Mouse (Mus musculus) heart, postnatal 0 days (tissue): ENCODE results near the gene Tiam1. TPM values are rescaled to one million over a fixed set of nuclear protein-coding genes. Genes with fewer than 3 reads are reported as not detected.

ENCODE experiments used
- ATAC-seq: fragments of 200-750 bp; cut with Nextera tagmentation; 2 replicates; pipeline ENCODE4 v1.8.0; 2017; ENCODE audit warnings: low read depth, moderate number of reproducible peaks, moderate library complexity; ENCODE audit not compliant: insufficient read depth
- DNase-seq: peaks from one replicate; pipeline ENCODE4 v3.0.0-alpha.2; 2016; ENCODE audit warnings: low spot score
- H3K27ac ChIP-seq: fragments of 300-500 bp; sonication (generic); 2 replicates; pipeline ENCODE4 v1.5.1; 2014; ENCODE audit warnings: low read depth, mild to moderate bottlenecking
- H3K27me3 ChIP-seq: fragments of 300-500 bp; sonication (generic); 2 replicates; pipeline ENCODE4 v1.6.1; 2014; ENCODE audit warnings: low read length, mixed read lengths; ENCODE audit not compliant: control insufficient read depth, insufficient read depth
- H3K36me3 ChIP-seq: fragments of 300-500 bp; sonication (generic); replicated peaks from 2 replicates; pipeline ENCODE4 v1.6.1; 2014; ENCODE audit warnings: low read length, mixed read lengths; ENCODE audit not compliant: control insufficient read depth, insufficient read depth
- H3K4me1 ChIP-seq: fragments of 300-500 bp; sonication (generic); 2 replicates; pipeline ENCODE4 v1.6.1; 2014; ENCODE audit warnings: antibody characterized with exemption; ENCODE audit not compliant: control insufficient read depth, insufficient read depth
- H3K4me2 ChIP-seq: fragments of 300-500 bp; sonication (generic); 2 replicates; pipeline ENCODE4 v1.6.1; 2014; ENCODE audit warnings: low read depth, mild to moderate bottlenecking, low read length, moderate library complexity
- H3K4me3 ChIP-seq: fragments of 300-500 bp; sonication (generic); 2 replicates; pipeline ENCODE4 v1.5.1; 2014; ENCODE audit warnings: low read depth, low read length
- H3K9ac ChIP-seq: fragments of 300-500 bp; sonication (generic); replicated peaks from 2 replicates; pipeline ENCODE4 v1.6.1; 2014; ENCODE audit warnings: low read depth, low read length, mixed read lengths
- H3K9me3 ChIP-seq: fragments of 300-500 bp; sonication (generic); replicated peaks from 2 replicates; pipeline ENCODE4 v1.6.1; 2016; ENCODE audit warnings: low read length; ENCODE audit not compliant: control insufficient read depth
- CTCF ChIP-seq: IDR thresholded peaks from 2 replicates; pipeline ENCODE4 v1.5.1; 2016; ENCODE audit warnings: antibody characterized with exemption, control low read depth, low read depth
- EP300 ChIP-seq: IDR thresholded peaks from 2 replicates; pipeline ENCODE4 v1.6.1; 2016; ENCODE audit warnings: antibody characterized with exemption, low read depth
- WGBS: fragments of 180-500 bp; shearing (Covaris S2); extraction: QIAGEN DNeasy Blood & Tissue Kit; methylation state at CpG from one replicate; pipeline ENCODE4 v1.1.7; 2014; 5-methylcytosine and 5-hydroxymethylcytosine counted together
- polyA plus RNA-seq: library from polyadenylated mRNA; unstranded; fragments of >200 nt; fragmentation: Nextera tagmentation; extraction: Ambion mirVana; gene quantifications from 2 replicates; pipeline ENCODE4 v1.2.1, GENCODE M21; 2015
- total RNA-seq: library from RNA; depleted of rRNA; stranded (reverse); fragments of >200 nt; gene quantifications from 2 replicates; pipeline ENCODE4 v1.2.3, GENCODE M21; 2014; ENCODE audit warnings: low replicate concordance

The Tiam1 gene
- total and polyA plus RNA-seq, 2 experiments from 2014 or later: 2.6 to 3.6 TPM

DNA sequence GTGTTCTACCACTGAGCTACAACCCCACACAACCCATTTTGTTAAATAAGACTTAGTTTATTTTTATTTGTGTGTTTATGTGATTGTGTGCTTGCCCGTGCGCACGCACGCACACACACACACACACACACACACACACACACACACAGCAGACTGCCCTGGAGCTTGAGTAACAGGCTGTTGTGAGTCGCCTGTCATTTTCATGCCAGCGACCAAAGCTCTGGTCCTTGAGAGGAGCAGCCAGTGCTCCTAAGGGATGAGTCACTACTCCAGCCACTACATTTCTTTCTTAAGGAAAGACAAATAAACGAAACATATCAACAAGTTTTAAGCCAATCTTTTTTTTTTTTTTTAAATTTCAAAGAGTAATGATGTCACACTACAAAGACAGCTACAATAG, 236.7 kb downstream of the Tiam1 start:
- 76% methylated on average over 7 of the region's 7 CpGs for WGBS
- no peak overlapping the region for H3K4me3 ChIP-seq
- no peak overlapping the region for H3K4me2 ChIP-seq
- no peaks in the 10 kb centered on the region for H3K9me3 ChIP-seq
- DNase-seq (no peak), ATAC-seq (no peak)
- no peak overlapping the region for H3K27ac ChIP-seq
- no peaks in the 10 kb centered on the region for H3K27me3 ChIP-seq
- 0 out of 2 replicates have a peak, but pooled peaks cover 1% of the 10 kb centered on the region for H3K4me1 ChIP-seq
- H3K9ac ChIP-seq: no peak overlapping the region
- no peaks in the 10 kb centered on the region for H3K36me3 ChIP-seq
- TF ChIP-seq EP300 (no peak), CTCF (no peak)

DNA sequence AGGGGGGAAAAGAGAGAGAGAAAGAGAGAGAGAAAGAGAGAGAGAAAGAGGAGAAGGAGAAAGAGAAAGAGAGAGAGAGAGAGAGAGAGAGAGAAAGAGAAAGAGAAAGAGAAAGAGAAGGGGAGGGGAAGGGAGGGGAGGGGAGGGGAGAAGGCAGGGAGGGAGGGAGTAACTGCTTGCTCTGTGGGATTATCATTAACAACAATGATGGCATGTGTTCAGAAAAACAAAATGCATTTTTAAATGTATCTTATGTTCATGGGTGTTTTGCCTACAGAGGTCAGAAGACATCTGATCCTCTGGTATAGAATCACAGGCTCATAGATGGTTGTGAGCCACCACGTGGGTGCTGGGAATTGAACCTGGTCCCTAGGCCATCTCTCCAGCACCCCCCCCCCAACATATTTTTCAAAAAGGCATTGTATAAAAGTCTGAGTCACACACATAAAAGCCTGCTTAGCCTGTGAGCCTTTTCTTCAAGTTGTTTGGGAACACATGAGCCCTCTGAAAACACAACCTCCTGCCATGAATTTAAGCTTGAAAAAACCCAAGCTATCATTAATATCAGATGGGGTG, 237.8 kb downstream of the Tiam1 start:
- no peak for ATAC-seq
- Histone ChIP-seq H3K36me3 (no peaks in the 10 kb centered on the region), H3K9me3 (no peaks in the 10 kb centered on the region), H3K4me3 (no peak overlapping the region), H3K27me3 (no peaks in the 10 kb centered on the region), H3K9ac (no peak overlapping the region), H3K4me2 (no peak overlapping the region), H3K27ac (no peak overlapping the region), H3K4me1 (no peaks in the 10 kb centered on the region)
- 95% methylated on average over 1 of the region's 1 CpGs for WGBS
- TF ChIP-seq CTCF: no peak
- no peak for TF ChIP-seq EP300
- DNase-seq: no peak

DNA sequence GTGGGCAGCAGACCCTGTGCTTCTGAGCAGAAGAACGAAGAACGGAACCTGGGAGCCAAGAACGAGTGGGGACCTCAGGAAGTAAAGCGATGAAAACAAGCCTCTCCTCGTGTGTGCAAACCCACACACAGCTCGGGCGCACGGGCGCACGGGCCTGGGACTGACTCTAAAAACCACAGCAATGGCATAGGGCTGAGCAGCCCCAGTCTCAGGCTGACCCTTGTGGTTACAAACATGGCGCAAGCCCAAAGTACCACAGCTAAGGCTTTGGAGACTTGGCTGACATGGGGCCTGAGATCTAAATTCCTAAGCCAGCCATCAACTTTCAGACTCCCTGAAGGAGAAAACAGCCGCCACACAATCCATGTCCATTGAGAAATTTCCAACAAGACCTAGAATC, 239.4 kb downstream of the Tiam1 start:
- no peaks in the 10 kb centered on the region for H3K9me3 ChIP-seq
- no peak for DNase-seq
- no peak overlapping the region for H3K27ac ChIP-seq
- no peak overlapping the region for H3K9ac ChIP-seq
- no peak overlapping the region for H3K4me2 ChIP-seq
- TF ChIP-seq EP300 (no peak), CTCF (no peak)
- no peaks in the 10 kb centered on the region for H3K27me3 ChIP-seq
- 91% methylated on average over 12 of the region's 12 CpGs for WGBS
- ATAC-seq: no peak
- H3K4me3 ChIP-seq: no peak overlapping the region
- H3K36me3 ChIP-seq: no peaks in the 10 kb centered on the region
- no peaks in the 10 kb centered on the region for H3K4me1 ChIP-seq

DNA sequence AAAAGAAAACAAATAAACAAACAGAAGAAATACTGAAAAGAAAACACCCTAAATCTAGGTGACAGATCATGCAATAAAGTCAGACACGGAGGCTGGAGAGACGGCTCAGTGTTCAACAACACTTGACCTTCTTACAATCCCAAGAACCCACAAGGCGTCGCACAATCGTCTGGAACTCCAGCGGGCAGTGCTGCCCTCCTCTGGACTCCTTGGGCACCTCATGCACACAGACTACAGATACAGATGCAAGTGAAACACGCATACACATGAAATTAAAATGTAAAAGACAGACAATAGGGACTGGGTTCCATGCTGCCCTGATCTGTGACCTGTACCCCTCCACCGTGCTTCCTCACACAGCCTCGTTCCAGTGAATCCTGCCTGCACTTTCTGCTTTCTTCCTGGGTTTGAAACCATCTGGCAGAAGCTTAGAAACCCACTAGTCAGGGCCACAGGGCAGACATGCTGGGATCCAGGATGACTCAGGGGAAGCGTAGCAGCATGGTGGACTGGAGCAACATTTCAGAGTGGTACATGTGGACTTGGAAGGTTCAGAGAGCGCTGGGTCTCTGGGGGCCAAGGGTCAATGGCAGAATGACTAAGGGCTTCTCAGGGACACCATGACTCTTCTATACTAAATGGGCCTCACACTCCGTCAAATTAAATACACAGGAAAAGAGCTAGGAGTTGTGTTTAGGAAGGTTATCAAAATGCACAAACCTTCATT, 240.8 kb downstream of the Tiam1 start:
- H3K9me3 ChIP-seq: no peaks in the 10 kb centered on the region
- TF ChIP-seq EP300 (no peak), CTCF (no peak)
- H3K27me3 ChIP-seq: no peaks in the 10 kb centered on the region
- no peak for ATAC-seq
- 90% methylated on average over 12 of the region's 12 CpGs for WGBS
- no peak overlapping the region for H3K9ac ChIP-seq
- no peak for DNase-seq
- H3K36me3 ChIP-seq: no peaks in the 10 kb centered on the region
- H3K27ac ChIP-seq: no peak overlapping the region
- H3K4me3 ChIP-seq: no peak overlapping the region
- no peaks in the 10 kb centered on the region for H3K4me1 ChIP-seq
- no peak overlapping the region for H3K4me2 ChIP-seq

DNA sequence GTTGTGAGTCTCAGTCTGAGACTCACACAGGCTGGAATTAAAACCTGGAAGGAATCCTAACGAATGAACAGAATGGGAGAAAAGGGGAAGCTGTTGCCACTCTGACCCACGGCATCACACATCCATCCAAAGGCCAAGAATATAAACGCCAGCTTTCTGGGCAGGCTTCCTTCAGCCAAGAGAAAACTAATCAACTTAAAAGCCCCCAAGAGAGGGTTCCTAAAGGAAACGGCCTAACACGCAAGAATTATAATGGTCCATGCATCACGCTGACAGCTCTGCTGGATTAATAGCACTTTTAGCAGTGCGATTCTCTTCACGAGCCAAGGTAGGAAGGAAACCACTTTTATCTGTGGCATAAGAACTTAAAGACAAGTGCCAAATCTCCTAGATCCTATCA, 242.9 kb downstream of the Tiam1 start:
- Histone ChIP-seq H3K27me3 (no peaks in the 10 kb centered on the region), H3K9me3 (no peaks in the 10 kb centered on the region), H3K27ac (no peak overlapping the region), H3K36me3 (no peaks in the 10 kb centered on the region), H3K4me1 (no peaks in the 10 kb centered on the region), H3K9ac (no peak overlapping the region), H3K4me2 (no peak overlapping the region), H3K4me3 (no peak overlapping the region)
- DNase-seq (no peak), ATAC-seq (no peak)
- 63% methylated on average over 8 of the region's 8 CpGs for WGBS
- no peak for TF ChIP-seq EP300
- TF ChIP-seq CTCF: no peak

DNA sequence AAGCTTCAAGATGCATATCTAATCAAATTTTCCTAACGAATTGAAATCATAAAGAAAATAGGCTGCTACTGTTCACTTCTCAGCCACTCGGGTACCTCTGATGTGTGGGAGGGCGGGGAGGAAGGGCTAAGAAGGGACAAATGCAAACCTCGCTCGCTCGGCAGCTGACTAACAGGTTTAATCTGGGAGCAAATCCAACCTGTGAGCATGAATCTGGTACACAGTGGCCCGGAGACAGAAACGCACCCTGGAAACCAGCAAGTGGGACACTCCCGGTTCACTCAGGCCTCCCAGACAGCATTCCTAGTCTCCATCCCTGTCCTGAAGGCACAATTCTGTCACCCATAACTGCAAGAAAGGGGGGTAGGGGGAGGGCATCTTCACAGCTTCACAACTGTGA, 244.4 kb downstream of the Tiam1 start:
- WGBS: 61% methylated on average over 9 of the region's 9 CpGs
- Histone ChIP-seq H3K9ac (no peak overlapping the region), H3K4me2 (no peak overlapping the region), H3K9me3 (no peaks in the 10 kb centered on the region), H3K36me3 (no peaks in the 10 kb centered on the region), H3K27me3 (no peaks in the 10 kb centered on the region), H3K4me3 (no peak overlapping the region), H3K27ac (no peak overlapping the region), H3K4me1 (no peaks in the 10 kb centered on the region)
- no peak for DNase-seq
- TF ChIP-seq CTCF (no peak), EP300 (no peak)
- no peak for ATAC-seq
